Mouse (Mus musculus): ENCODE measurements around the gene Krtap13-1. TPM values are rescaled to one million over a fixed set of nuclear protein-coding genes. Genes with fewer than 3 reads are reported as not detected.

Krtap13-1 gene
- not detected in 2 replicates for polyA plus RNA-seq (2016; fragmentation: Nextera tagmentation; extraction: Ambion mirVana)

GRCm38 (mm10) chr16:88728812-88729275, at the start of gene Krtap13-1:
Gene Krtap13-1 (plus strand): TSS chr16:88728862.
- Histone ChIP-seq H3K4me2 (no peak within 1 kb of the TSS), H3K9me3 (replicated peaks) (no peaks in the 10 kb centered on the region), H3K27ac (ENCODE audit: poor library complexity, severe bottlenecking) (no peak within 1 kb of the TSS), H3K4me1 (replicated peaks) (no peaks in the 10 kb centered on the region), H3K27me3 (replicated peaks) (no peaks in the 10 kb centered on the region), H3K4me3 (no peak within 1 kb of the TSS), H3K36me3 (no peaks in the 10 kb centered on the region), H3K9ac (no peak within 1 kb of the TSS)
- ATAC-seq (ENCODE audit: insufficient number of reproducible peaks, low FRiP score) = no peak
- WGBS = 76% methylated on average over 4 of the region's 4 CpGs

- Histone ChIP-seq H3K9me3 (replicated peaks) (no peaks in the 10 kb centered on the region), H3K4me1 (replicated peaks) (no peaks in the 10 kb centered on the region), H3K27ac (ENCODE audit: poor library complexity, severe bottlenecking) (no peak overlapping the region), H3K36me3 (no peaks in the 10 kb centered on the region), H3K9ac (no peak overlapping the region), H3K4me2 (no peak overlapping the region), H3K27me3 (replicated peaks) (no peaks in the 10 kb centered on the region), H3K4me3 (no peak overlapping the region)
- ATAC-seq (ENCODE audit: insufficient number of reproducible peaks, low FRiP score) = no peak
- 73% methylated on average over 6 of the region's 6 CpGs for WGBS
Measured at GRCm38 (mm10) chr16:88679099-88679498, 49.6 kb upstream of the Krtap13-1 start.

- Histone ChIP-seq H3K4me3 (no peak overlapping the region), H3K4me1 (replicated peaks) (no peaks in the 10 kb centered on the region), H3K9ac (no peak overlapping the region), H3K9me3 (replicated peaks) (no peaks in the 10 kb centered on the region), H3K27ac (ENCODE audit: poor library complexity, severe bottlenecking) (no peak overlapping the region), H3K27me3 (replicated peaks) (no peaks in the 10 kb centered on the region), H3K36me3 (no peaks in the 10 kb centered on the region), H3K4me2 (no peak overlapping the region)
- no peak for ATAC-seq (ENCODE audit: insufficient number of reproducible peaks, low FRiP score)
- 48% methylated on average over 2 of the region's 2 CpGs for WGBS
Measured at GRCm38 (mm10) chr16:88681282-88681681, 47.4 kb upstream of the Krtap13-1 start.

GRCm38 (mm10) chr16:88696256-88696655, 32.4 kb upstream of the Krtap13-1 start:
- Histone ChIP-seq H3K36me3 (no peaks in the 10 kb centered on the region), H3K4me3 (no peak overlapping the region), H3K27ac (ENCODE audit: poor library complexity, severe bottlenecking) (no peak overlapping the region), H3K27me3 (replicated peaks) (no peaks in the 10 kb centered on the region), H3K4me2 (no peak overlapping the region), H3K9ac (no peak overlapping the region), H3K4me1 (replicated peaks) (no peaks in the 10 kb centered on the region), H3K9me3 (replicated peaks) (no peaks in the 10 kb centered on the region)
- WGBS = 64% methylated on average over 4 of the region's 4 CpGs
- ATAC-seq (ENCODE audit: insufficient number of reproducible peaks, low FRiP score) = no peak

- Histone ChIP-seq H3K36me3 (no peaks in the 10 kb centered on the region), H3K4me1 (replicated peaks) (no peaks in the 10 kb centered on the region), H3K9ac (no peak overlapping the region), H3K4me2 (no peak overlapping the region), H3K27ac (ENCODE audit: poor library complexity, severe bottlenecking) (no peak overlapping the region), H3K9me3 (replicated peaks) (no peaks in the 10 kb centered on the region), H3K4me3 (no peak overlapping the region), H3K27me3 (replicated peaks) (no peaks in the 10 kb centered on the region)
- WGBS = 50% methylated on average over 4 of the region's 4 CpGs
- ATAC-seq (ENCODE audit: insufficient number of reproducible peaks, low FRiP score) = no peak
Measured at GRCm38 (mm10) chr16:88701072-88701864, 27.4 kb upstream of the Krtap13-1 start.

- Histone ChIP-seq H3K36me3 (no peaks in the 10 kb centered on the region), H3K27ac (ENCODE audit: poor library complexity, severe bottlenecking) (no peak within 1 kb of the TSS), H3K4me2 (no peak within 1 kb of the TSS), H3K9me3 (replicated peaks) (no peaks in the 10 kb centered on the region), H3K9ac (no peak within 1 kb of the TSS), H3K4me1 (replicated peaks) (no peaks in the 10 kb centered on the region), H3K4me3 (no peak within 1 kb of the TSS), H3K27me3 (replicated peaks) (no peaks in the 10 kb centered on the region)
- no peak for ATAC-seq (ENCODE audit: insufficient number of reproducible peaks, low FRiP score)
- WGBS = 75% methylated on average over 10 of the region's 10 CpGs
Measured at GRCm38 (mm10) chr16:88707496-88708012, 21.1 kb upstream of the Krtap13-1 start, which contains the start of gene 2310061N02Rik. Gene 2310061N02Rik (minus strand): TSS chr16:88707962.

GRCm38 (mm10) chr16:88710757-88711156, 17.9 kb upstream of the Krtap13-1 start:
- H3K9ac ChIP-seq = no peak overlapping the region
- 58% methylated on average over 4 of the region's 4 CpGs for WGBS
- H3K36me3 ChIP-seq = no peaks in the 10 kb centered on the region
- H3K4me1 ChIP-seq (replicated peaks) = no peaks in the 10 kb centered on the region
- no peaks in the 10 kb centered on the region for H3K9me3 ChIP-seq (replicated peaks)
- no peak for ATAC-seq (ENCODE audit: insufficient number of reproducible peaks, low FRiP score)
- H3K27me3 ChIP-seq (replicated peaks) = no peaks in the 10 kb centered on the region
- H3K4me3 ChIP-seq = no peak overlapping the region
- H3K4me2 ChIP-seq = no peak overlapping the region
- no peak overlapping the region for H3K27ac ChIP-seq (ENCODE audit: poor library complexity, severe bottlenecking)

- Histone ChIP-seq H3K9me3 (replicated peaks) (no peaks in the 10 kb centered on the region), H3K27me3 (replicated peaks) (no peaks in the 10 kb centered on the region), H3K9ac (no peak overlapping the region), H3K4me2 (no peak overlapping the region), H3K4me1 (replicated peaks) (no peaks in the 10 kb centered on the region), H3K36me3 (no peaks in the 10 kb centered on the region), H3K4me3 (no peak overlapping the region), H3K27ac (ENCODE audit: poor library complexity, severe bottlenecking) (no peak overlapping the region)
- WGBS = 76% methylated on average over 6 of the region's 6 CpGs
- no peak for ATAC-seq (ENCODE audit: insufficient number of reproducible peaks, low FRiP score)
Measured at GRCm38 (mm10) chr16:88711245-88711644, 17.4 kb upstream of the Krtap13-1 start.

- no peak for ATAC-seq (ENCODE audit: insufficient number of reproducible peaks, low FRiP score)
- H3K27me3 ChIP-seq (replicated peaks) = no peaks in the 10 kb centered on the region
- no peaks in the 10 kb centered on the region for H3K9me3 ChIP-seq (replicated peaks)
- no peak overlapping the region for H3K4me3 ChIP-seq
- no peaks in the 10 kb centered on the region for H3K4me1 ChIP-seq (replicated peaks)
- no peak overlapping the region for H3K4me2 ChIP-seq
- H3K9ac ChIP-seq = no peak overlapping the region
- H3K27ac ChIP-seq (ENCODE audit: poor library complexity, severe bottlenecking) = no peak overlapping the region
- H3K36me3 ChIP-seq = no peaks in the 10 kb centered on the region
Measured at GRCm38 (mm10) chr16:88716549-88716948, 12.1 kb upstream of the Krtap13-1 start.

- WGBS = 35% methylated on average over 1 of the region's 1 CpGs
- H3K9ac ChIP-seq = no peak overlapping the region
- no peaks in the 10 kb centered on the region for H3K36me3 ChIP-seq
- no peaks in the 10 kb centered on the region for H3K4me1 ChIP-seq (replicated peaks)
- no peak for ATAC-seq (ENCODE audit: insufficient number of reproducible peaks, low FRiP score)
- H3K27me3 ChIP-seq (replicated peaks) = no peaks in the 10 kb centered on the region
- H3K4me3 ChIP-seq = no peak overlapping the region
- no peak overlapping the region for H3K27ac ChIP-seq (ENCODE audit: poor library complexity, severe bottlenecking)
- no peaks in the 10 kb centered on the region for H3K9me3 ChIP-seq (replicated peaks)
- no peak overlapping the region for H3K4me2 ChIP-seq
Measured at GRCm38 (mm10) chr16:88720031-88720430, 8.6 kb upstream of the Krtap13-1 start.

- Histone ChIP-seq H3K4me3 (no peak overlapping the region), H3K4me1 (replicated peaks) (no peaks in the 10 kb centered on the region), H3K4me2 (no peak overlapping the region), H3K9ac (no peak overlapping the region), H3K9me3 (replicated peaks) (no peaks in the 10 kb centered on the region), H3K27ac (ENCODE audit: poor library complexity, severe bottlenecking) (no peak overlapping the region), H3K36me3 (no peaks in the 10 kb centered on the region), H3K27me3 (replicated peaks) (no peaks in the 10 kb centered on the region)
- ATAC-seq (ENCODE audit: insufficient number of reproducible peaks, low FRiP score) = no peak
- WGBS = 68% methylated on average over 2 of the region's 2 CpGs
Measured at GRCm38 (mm10) chr16:88735391-88735790, 6.7 kb downstream of the Krtap13-1 start.
